Mouse (Mus musculus) ovary, adult 2 months (tissue): Measurements from ENCODE around the gene Cops7b. TPM values are rescaled to one million over a fixed set of nuclear protein-coding genes. Genes with fewer than 3 reads are reported as not detected.

Experiments used
- polyA plus RNA-seq: library from polyadenylated mRNA; depleted of rRNA; stranded (reverse); fragments of >200 nt; gene quantifications from 2 replicates; pipeline ENCODE4 v1.2.3, GENCODE M21; 2012; rRNA removed

The Cops7b gene
- 31.6 and 35.9 TPM in 2 replicates for polyA plus RNA-seq

DNA sequence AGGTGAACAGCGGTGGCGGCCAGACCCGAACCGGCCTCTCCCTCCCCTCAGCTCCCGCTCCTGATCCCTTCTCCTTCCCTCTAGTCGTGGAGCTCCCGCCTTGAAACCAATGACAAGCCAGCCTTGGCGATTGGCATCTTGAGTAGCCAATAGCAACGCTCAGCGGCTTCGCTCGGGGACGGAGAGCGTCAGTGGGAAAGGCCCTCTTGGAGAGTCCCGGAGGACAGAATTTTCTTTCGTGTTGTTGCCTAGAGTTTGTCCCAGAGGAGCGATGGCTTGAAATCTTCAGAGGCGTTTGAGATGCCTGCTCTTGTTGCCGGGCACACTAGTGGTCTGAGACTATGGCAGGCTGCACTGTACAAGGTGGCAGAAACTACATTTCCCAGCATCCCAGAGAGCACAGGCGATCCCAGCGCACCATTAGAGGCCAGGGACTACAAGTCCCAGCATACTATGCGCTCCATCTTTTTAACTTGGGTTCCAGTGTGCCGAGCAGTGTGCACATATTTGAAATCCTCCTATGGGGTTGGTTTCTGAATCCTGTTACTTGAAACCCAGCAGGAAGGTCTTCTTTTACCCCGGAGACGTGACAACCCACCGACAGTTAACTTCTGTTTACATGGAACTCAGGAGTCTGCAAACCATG is at the start of gene Cops7b, which contains the start of gene Pde6d:
Gene Cops7b, plus strand, starts transcription at position 454 of the 646 bp plus-strand sequence.
Gene Pde6d, minus strand, starts transcription at position 179 of the 646 bp plus-strand sequence.

Other genes starting within 250 kb of the Cops7b start
- gene Ncl, start 223.5 kb upstream of the Cops7b start, polyA plus RNA-seq, result 5.5 and 10.2 TPM in 2 replicates
- 0.52 and 0.76 TPM in 2 replicates for gene Nmur1, start 156.7 kb upstream of the Cops7b start, polyA plus RNA-seq
- 0.08 TPM in 1 of 2 replicates, not detected in the other for gene Tex44, start 156.6 kb upstream of the Cops7b start, polyA plus RNA-seq
- 1,236 and 2,236 TPM in 2 replicates for gene Ptma, start 56.2 kb upstream of the Cops7b start, polyA plus RNA-seq
- gene Pde6d, start 275 bp upstream of the Cops7b start, polyA plus RNA-seq, result 18.4 and 21.8 TPM in 2 replicates
- gene Nppc, start 87.7 kb downstream of the Cops7b start, polyA plus RNA-seq, result 48.2 and 65.7 TPM in 2 replicates
- gene Dis3l2, start 120.9 kb downstream of the Cops7b start, polyA plus RNA-seq, result 20.7 and 22.9 TPM in 2 replicates